Mouse (Mus musculus): ENCODE data around the gene Yy1. TPM values are rescaled to one million over a fixed set of nuclear protein-coding genes. Genes with fewer than 3 reads are reported as not detected.

The Yy1 gene
- polyA plus RNA-seq, 1 experiment from 2014 or later: 16.0 TPM

DNA sequence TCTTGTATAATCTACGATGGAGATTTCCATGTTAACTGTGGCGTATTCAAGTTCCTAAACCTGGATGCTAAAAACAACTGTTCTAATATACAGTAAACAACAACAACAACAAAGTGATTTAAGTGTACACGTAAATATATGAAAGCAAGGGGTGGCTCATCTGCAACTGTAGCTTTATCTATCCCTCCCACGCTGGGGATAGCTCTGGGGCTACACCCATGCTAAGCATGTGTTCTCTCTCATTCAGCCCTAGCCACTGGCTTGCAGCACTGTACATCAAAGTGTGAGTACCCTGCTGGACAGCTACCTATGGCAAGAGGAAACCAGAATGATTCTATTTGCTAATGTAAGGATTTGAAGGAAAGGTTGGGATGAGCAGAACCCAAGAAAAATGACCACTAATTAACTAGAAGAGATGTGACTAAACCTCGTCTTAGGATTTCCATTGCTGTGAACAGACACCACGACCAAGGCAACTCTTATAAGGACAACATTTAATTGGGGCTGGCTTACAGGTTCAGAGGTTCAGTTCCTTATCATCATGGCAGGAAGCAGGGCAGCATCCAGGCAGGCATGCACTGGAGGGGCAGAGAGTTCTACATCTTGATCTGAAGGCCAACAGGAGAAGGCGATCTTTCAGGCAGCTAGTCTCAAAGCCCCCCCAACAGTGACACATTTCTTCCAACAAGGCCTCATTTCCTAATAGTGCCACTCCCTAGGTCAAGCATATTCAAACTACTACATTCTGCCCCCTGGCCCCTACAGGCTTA is 12.5 kb upstream of the Yy1 start:
- no peak overlapping the region for H3K4me3 ChIP-seq
- peaks cover 42% of the 10 kb centered on the region for H3K36me3 ChIP-seq
- no peaks in the 10 kb centered on the region for H3K4me1 ChIP-seq (replicated peaks)
- WGBS: 88% methylated on average over 7 of the region's 7 CpGs
- no peak overlapping the region for H3K4me2 ChIP-seq
- ATAC-seq (ENCODE audit: insufficient number of reproducible peaks, low FRiP score): 0 out of 2 replicates have a peak, but pooled peaks have one; percentile 55
- H3K9ac ChIP-seq: no peak overlapping the region
- peaks cover 22% of the 10 kb centered on the region; the same call in 1 of the 2 replicates for H3K9me3 ChIP-seq (replicated peaks)
- no peaks in the 10 kb centered on the region for H3K27me3 ChIP-seq (replicated peaks)
- H3K27ac ChIP-seq (ENCODE audit: poor library complexity, severe bottlenecking): no peak overlapping the region

GRCm38 (mm10) chr12:108785161-108785560 is 7.6 kb upstream of the Yy1 start:
- no peak for ATAC-seq (ENCODE audit: insufficient number of reproducible peaks, low FRiP score)
- no peak overlapping the region for H3K9ac ChIP-seq
- no peak overlapping the region for H3K4me3 ChIP-seq
- peaks cover 7% of the 10 kb centered on the region; the same call in 1 of the 2 replicates for H3K9me3 ChIP-seq (replicated peaks)
- H3K27ac ChIP-seq (ENCODE audit: poor library complexity, severe bottlenecking): no peak overlapping the region
- no peak overlapping the region for H3K4me2 ChIP-seq
- WGBS: 86% methylated on average over 4 of the region's 4 CpGs
- H3K4me1 ChIP-seq (replicated peaks): peaks cover 3% of the 10 kb centered on the region; the same call in 1 of the 2 replicates
- H3K27me3 ChIP-seq (replicated peaks): no peaks in the 10 kb centered on the region
- peaks cover 24% of the 10 kb centered on the region for H3K36me3 ChIP-seq

- H3K9me3 ChIP-seq (replicated peaks): peaks cover 7% of the 10 kb centered on the region; the same call in 1 of the 2 replicates
- no peak overlapping the region for H3K4me2 ChIP-seq
- WGBS: 75% methylated on average over 2 of the region's 2 CpGs
- peaks cover 12% of the 10 kb centered on the region for H3K36me3 ChIP-seq
- peaks cover 8% of the 10 kb centered on the region for H3K4me1 ChIP-seq (replicated peaks)
- ATAC-seq (ENCODE audit: insufficient number of reproducible peaks, low FRiP score): no peak
- H3K27me3 ChIP-seq (replicated peaks): no peaks in the 10 kb centered on the region
- H3K9ac ChIP-seq: no peak overlapping the region
- H3K27ac ChIP-seq (ENCODE audit: poor library complexity, severe bottlenecking): no peak overlapping the region
- H3K4me3 ChIP-seq: no peak overlapping the region
Measured at GRCm38 (mm10) chr12:108787329-108787728, 5.4 kb upstream of the Yy1 start.

GRCm38 (mm10) chr12:108792152-108792545 is 624 bp upstream of the Yy1 start:
- Histone ChIP-seq H3K4me3 (peak overlapping the region; percentile 97), H3K27me3 (replicated peaks) (no peaks in the 10 kb centered on the region), H3K4me2 (peak overlapping the region; percentile 81), H3K9me3 (replicated peaks) (no peaks in the 10 kb centered on the region), H3K36me3 (no peaks in the 10 kb centered on the region), H3K4me1 (replicated peaks) (peaks cover 16% of the 10 kb centered on the region), H3K9ac (peak overlapping the region; percentile 94), H3K27ac (ENCODE audit: poor library complexity, severe bottlenecking) (peak overlapping the region; percentile 100)
- under 1% methylated on average over 52 of the region's 52 CpGs for WGBS
- peak; percentile 31 for ATAC-seq (ENCODE audit: insufficient number of reproducible peaks, low FRiP score)

DNA sequence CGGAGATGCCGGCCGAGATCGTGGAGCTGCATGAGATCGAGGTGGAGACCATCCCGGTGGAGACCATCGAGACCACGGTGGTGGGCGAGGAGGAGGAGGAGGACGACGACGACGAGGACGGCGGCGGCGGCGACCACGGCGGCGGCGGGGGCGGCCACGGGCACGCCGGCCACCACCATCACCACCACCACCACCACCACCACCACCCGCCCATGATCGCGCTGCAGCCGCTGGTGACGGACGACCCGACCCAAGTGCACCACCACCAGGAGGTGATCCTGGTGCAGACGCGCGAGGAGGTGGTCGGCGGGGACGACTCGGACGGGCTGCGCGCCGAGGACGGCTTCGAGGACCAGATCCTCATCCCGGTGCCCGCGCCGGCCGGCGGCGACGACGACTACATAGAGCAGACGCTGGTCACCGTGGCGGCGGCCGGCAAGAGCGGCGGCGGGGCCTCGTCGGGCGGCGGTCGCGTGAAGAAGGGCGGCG is 724 bp downstream of the Yy1 start:
- ATAC-seq (ENCODE audit: insufficient number of reproducible peaks, low FRiP score): no peak
- H3K27ac ChIP-seq (ENCODE audit: poor library complexity, severe bottlenecking): peak overlapping the region; percentile 100
- H3K9me3 ChIP-seq (replicated peaks): no peaks in the 10 kb centered on the region
- no peaks in the 10 kb centered on the region for H3K27me3 ChIP-seq (replicated peaks)
- no peaks in the 10 kb centered on the region for H3K36me3 ChIP-seq
- H3K4me1 ChIP-seq (replicated peaks): peaks cover 20% of the 10 kb centered on the region
- peak overlapping the region; percentile 81 for H3K4me2 ChIP-seq
- H3K9ac ChIP-seq: peak overlapping the region; percentile 96
- 1% methylated on average over 52 of the region's 71 CpGs for WGBS
- H3K4me3 ChIP-seq: peak overlapping the region; percentile 97

GRCm38 (mm10) chr12:108794078-108794711 is 1.4 kb downstream of the Yy1 start:
- no peaks in the 10 kb centered on the region for H3K27me3 ChIP-seq (replicated peaks)
- peaks cover 21% of the 10 kb centered on the region for H3K4me1 ChIP-seq (replicated peaks)
- no peaks in the 10 kb centered on the region for H3K36me3 ChIP-seq
- under 1% methylated on average over 83 of the region's 94 CpGs for WGBS
- no peaks in the 10 kb centered on the region for H3K9me3 ChIP-seq (replicated peaks)
- peak overlapping the region; percentile 100 for H3K27ac ChIP-seq (ENCODE audit: poor library complexity, severe bottlenecking)
- peak overlapping the region; percentile 97 for H3K4me3 ChIP-seq
- peak overlapping the region; percentile 96 for H3K9ac ChIP-seq
- ATAC-seq (ENCODE audit: insufficient number of reproducible peaks, low FRiP score): peak; percentile 79
- peak overlapping the region; percentile 81 for H3K4me2 ChIP-seq

DNA sequence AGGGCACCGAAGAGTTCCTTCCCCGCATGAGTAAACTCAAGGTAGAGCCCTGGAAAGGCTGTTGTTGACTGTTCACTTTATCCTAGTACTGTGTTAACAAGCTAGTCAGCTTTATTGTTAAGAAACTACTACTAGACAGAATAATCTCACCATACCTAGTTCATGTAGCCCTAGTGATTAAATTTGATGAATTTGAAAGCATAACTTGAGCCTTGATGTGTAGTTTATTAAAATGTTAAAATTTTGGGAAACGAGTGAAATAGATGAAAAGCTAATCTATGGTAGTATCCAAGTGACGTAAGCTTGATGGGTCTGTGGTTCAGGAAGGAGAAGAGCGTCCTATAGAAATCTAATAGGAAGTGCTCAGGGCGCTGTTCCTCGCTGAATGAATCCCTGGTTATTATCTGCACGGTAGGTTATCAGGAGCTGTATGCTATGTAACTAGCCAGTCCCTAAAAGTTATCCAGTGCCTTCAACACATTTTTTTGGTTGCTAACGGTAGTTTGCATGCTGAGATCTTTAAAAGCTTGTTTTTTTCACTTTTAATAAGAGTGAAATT is 2.3 kb downstream of the Yy1 start:
- Histone ChIP-seq H3K4me2 (peak overlapping the region; percentile 81), H3K4me1 (replicated peaks) (peaks cover 26% of the 10 kb centered on the region), H3K27me3 (replicated peaks) (no peaks in the 10 kb centered on the region), H3K27ac (ENCODE audit: poor library complexity, severe bottlenecking) (peak overlapping the region; percentile 100), H3K36me3 (no peaks in the 10 kb centered on the region), H3K9me3 (replicated peaks) (no peaks in the 10 kb centered on the region), H3K4me3 (peak overlapping the region; percentile 97), H3K9ac (peak overlapping the region; percentile 96)
- 4% methylated on average over 9 of the region's 9 CpGs for WGBS
- no peak for ATAC-seq (ENCODE audit: insufficient number of reproducible peaks, low FRiP score)

GRCm38 (mm10) chr12:108801613-108802012 is 8.8 kb downstream of the Yy1 start:
- 71% methylated on average over 2 of the region's 2 CpGs for WGBS
- H3K4me1 ChIP-seq (replicated peaks): peaks cover 51% of the 10 kb centered on the region
- ATAC-seq (ENCODE audit: insufficient number of reproducible peaks, low FRiP score): no peak
- H3K27ac ChIP-seq (ENCODE audit: poor library complexity, severe bottlenecking): no peak overlapping the region
- no peak overlapping the region for H3K9ac ChIP-seq
- no peaks in the 10 kb centered on the region for H3K9me3 ChIP-seq (replicated peaks)
- no peaks in the 10 kb centered on the region for H3K27me3 ChIP-seq (replicated peaks)
- peaks cover 6% of the 10 kb centered on the region for H3K36me3 ChIP-seq
- H3K4me3 ChIP-seq: no peak overlapping the region
- H3K4me2 ChIP-seq: no peak overlapping the region

- no peaks in the 10 kb centered on the region for H3K27me3 ChIP-seq (replicated peaks)
- H3K9ac ChIP-seq: no peak overlapping the region
- H3K4me3 ChIP-seq: no peak overlapping the region
- no peak overlapping the region for H3K4me2 ChIP-seq
- H3K4me1 ChIP-seq (replicated peaks): peaks cover 58% of the 10 kb centered on the region
- H3K27ac ChIP-seq (ENCODE audit: poor library complexity, severe bottlenecking): no peak overlapping the region
- H3K36me3 ChIP-seq: peaks cover 20% of the 10 kb centered on the region
- WGBS: 93% methylated on average over 2 of the region's 2 CpGs
- no peaks in the 10 kb centered on the region for H3K9me3 ChIP-seq (replicated peaks)
- no peak for ATAC-seq (ENCODE audit: insufficient number of reproducible peaks, low FRiP score)
Measured at GRCm38 (mm10) chr12:108804388-108804787, 11.6 kb downstream of the Yy1 start.

DNA sequence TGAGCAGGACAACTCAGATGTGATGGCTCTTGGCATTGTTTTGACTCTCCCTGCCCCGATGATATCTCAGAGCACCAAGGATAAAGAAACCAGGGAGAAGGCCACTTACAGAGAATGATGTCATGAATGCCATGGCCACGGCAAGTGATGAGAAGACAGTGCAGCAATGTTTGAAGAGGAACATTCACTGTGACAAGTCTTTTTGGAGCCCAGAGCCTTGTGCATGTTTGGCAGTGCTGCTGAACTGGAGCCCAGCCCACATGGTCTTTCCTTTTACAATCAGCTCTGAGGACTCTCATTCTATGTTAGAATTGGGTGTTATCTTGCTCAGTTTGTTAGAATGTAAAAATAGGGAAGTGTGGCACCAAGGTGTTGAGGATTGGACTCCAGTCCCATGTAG is 15.7 kb downstream of the Yy1 start:
- Histone ChIP-seq H3K27me3 (replicated peaks) (no peaks in the 10 kb centered on the region), H3K9ac (no peak overlapping the region), H3K4me3 (no peak overlapping the region), H3K4me2 (no peak overlapping the region), H3K27ac (ENCODE audit: poor library complexity, severe bottlenecking) (no peak overlapping the region), H3K9me3 (replicated peaks) (no peaks in the 10 kb centered on the region), H3K36me3 (peaks cover 23% of the 10 kb centered on the region), H3K4me1 (replicated peaks) (peaks cover 46% of the 10 kb centered on the region)
- ATAC-seq (ENCODE audit: insufficient number of reproducible peaks, low FRiP score): no peak
- 48% methylated on average over 2 of the region's 2 CpGs for WGBS

DNA sequence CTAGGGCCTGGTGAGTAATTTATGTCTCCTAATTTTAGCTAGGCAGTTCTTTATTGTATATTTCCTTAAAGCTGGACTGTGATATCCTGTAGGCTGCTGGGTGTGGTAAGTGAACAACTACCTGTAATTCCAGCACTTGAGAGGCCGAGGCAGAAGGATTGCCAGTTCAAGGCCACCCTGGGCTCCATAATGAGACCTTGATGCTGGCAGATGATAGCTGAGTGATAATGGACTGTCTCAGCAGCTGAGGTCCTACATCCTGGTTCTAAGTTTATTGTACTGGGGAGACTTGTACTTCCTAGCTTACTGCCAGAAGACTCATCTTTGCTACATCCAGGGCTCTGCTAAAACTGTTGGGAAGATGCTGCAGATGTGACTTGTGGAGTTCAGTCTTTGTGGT is 17.0 kb downstream of the Yy1 start:
- H3K27ac ChIP-seq (ENCODE audit: poor library complexity, severe bottlenecking): no peak overlapping the region
- H3K27me3 ChIP-seq (replicated peaks): no peaks in the 10 kb centered on the region
- H3K36me3 ChIP-seq: peaks cover 35% of the 10 kb centered on the region
- 50% methylated on average over 1 of the region's 1 CpGs for WGBS
- H3K9ac ChIP-seq: no peak overlapping the region
- peaks cover 41% of the 10 kb centered on the region for H3K4me1 ChIP-seq (replicated peaks)
- no peak overlapping the region for H3K4me2 ChIP-seq
- no peak for ATAC-seq (ENCODE audit: insufficient number of reproducible peaks, low FRiP score)
- H3K9me3 ChIP-seq (replicated peaks): no peaks in the 10 kb centered on the region
- no peak overlapping the region for H3K4me3 ChIP-seq

All from heart, embryonic 12.5 days (tissue).